Mouse (Mus musculus) liver, postnatal 0 days (tissue): ENCODE results near the gene Cavin1. TPM values are rescaled to one million over a fixed set of nuclear protein-coding genes. Genes with fewer than 3 reads are reported as not detected.

Source experiments
- ATAC-seq: fragments of 200-750 bp; cut with Nextera tagmentation; 2 replicates; pipeline ENCODE4 v1.8.0; 2017; ENCODE audit warnings: mild to moderate bottlenecking, moderate library complexity
- DNase-seq: peaks from one replicate; pipeline ENCODE4 v3.0.0-alpha.2; 2016
- H3K27ac ChIP-seq: fragments of 300-500 bp; sonication (generic); 2 replicates; pipeline ENCODE4 v1.5.1; 2014; ENCODE audit warnings: antibody characterized with exemption, moderate library complexity, mild to moderate bottlenecking, low read depth
- H3K27me3 ChIP-seq: fragments of 300-500 bp; sonication (generic); 2 replicates; pipeline ENCODE4 v1.6.1; 2014; ENCODE audit warnings: low read length, control low read depth, mixed read lengths; ENCODE audit not compliant: insufficient read depth
- H3K36me3 ChIP-seq: fragments of 300-500 bp; sonication (generic); replicated peaks from 2 replicates; pipeline ENCODE4 v1.6.1; 2014; ENCODE audit warnings: mild to moderate bottlenecking, control low read depth, low read length, moderate library complexity, mixed read lengths; ENCODE audit not compliant: insufficient read depth
- H3K4me1 ChIP-seq: fragments of 300-500 bp; sonication (generic); 2 replicates; pipeline ENCODE4 v1.6.1; 2014; ENCODE audit warnings: antibody characterized with exemption, mild to moderate bottlenecking, control low read depth; ENCODE audit not compliant: insufficient read depth
- H3K4me2 ChIP-seq: fragments of 300-500 bp; sonication (generic); 2 replicates; pipeline ENCODE4 v1.6.1; 2014; ENCODE audit warnings: low read depth, mild to moderate bottlenecking, low read length, moderate library complexity, mixed read lengths
- H3K4me3 ChIP-seq: fragments of 300-500 bp; sonication (generic); 2 replicates; pipeline ENCODE4 v1.5.1; 2014; ENCODE audit warnings: low read depth, low read length
- H3K9ac ChIP-seq: fragments of 300-500 bp; sonication (generic); replicated peaks from 2 replicates; pipeline ENCODE4 v1.6.1; 2014; ENCODE audit warnings: mild to moderate bottlenecking, moderate library complexity
- H3K9me3 ChIP-seq: fragments of 300-500 bp; sonication (generic); 2 replicates; pipeline ENCODE4 v1.6.1; 2016; ENCODE audit warnings: mild to moderate bottlenecking, control low read depth, low read length, mixed read lengths
- CTCF ChIP-seq: sonication (generic); IDR thresholded peaks from 2 replicates; pipeline ENCODE4 v1.5.1; 2016; ENCODE audit warnings: antibody characterized with exemption, low read depth
- EP300 ChIP-seq: IDR thresholded peaks from 2 replicates; pipeline ENCODE4 v1.6.1; 2016; ENCODE audit warnings: antibody characterized with exemption, low read depth, mild to moderate bottlenecking
- WGBS: fragments of 180-500 bp; shearing (Covaris S2); extraction: QIAGEN DNeasy Blood & Tissue Kit; methylation state at CpG from one replicate; pipeline ENCODE4 v1.1.7; 2014; ENCODE audit not compliant: insufficient replicate concordance; 5-methylcytosine and 5-hydroxymethylcytosine counted together
- polyA plus RNA-seq: library from polyadenylated mRNA; unstranded; fragments of >200 nt; fragmentation: Nextera tagmentation; extraction: Ambion mirVana; gene quantifications from 2 replicates; pipeline ENCODE4 v1.2.1, GENCODE M21; 2015

Gene Cavin1
- polyA plus RNA-seq, 1 experiment from 2014 or later, result 28.5 TPM

DNA sequence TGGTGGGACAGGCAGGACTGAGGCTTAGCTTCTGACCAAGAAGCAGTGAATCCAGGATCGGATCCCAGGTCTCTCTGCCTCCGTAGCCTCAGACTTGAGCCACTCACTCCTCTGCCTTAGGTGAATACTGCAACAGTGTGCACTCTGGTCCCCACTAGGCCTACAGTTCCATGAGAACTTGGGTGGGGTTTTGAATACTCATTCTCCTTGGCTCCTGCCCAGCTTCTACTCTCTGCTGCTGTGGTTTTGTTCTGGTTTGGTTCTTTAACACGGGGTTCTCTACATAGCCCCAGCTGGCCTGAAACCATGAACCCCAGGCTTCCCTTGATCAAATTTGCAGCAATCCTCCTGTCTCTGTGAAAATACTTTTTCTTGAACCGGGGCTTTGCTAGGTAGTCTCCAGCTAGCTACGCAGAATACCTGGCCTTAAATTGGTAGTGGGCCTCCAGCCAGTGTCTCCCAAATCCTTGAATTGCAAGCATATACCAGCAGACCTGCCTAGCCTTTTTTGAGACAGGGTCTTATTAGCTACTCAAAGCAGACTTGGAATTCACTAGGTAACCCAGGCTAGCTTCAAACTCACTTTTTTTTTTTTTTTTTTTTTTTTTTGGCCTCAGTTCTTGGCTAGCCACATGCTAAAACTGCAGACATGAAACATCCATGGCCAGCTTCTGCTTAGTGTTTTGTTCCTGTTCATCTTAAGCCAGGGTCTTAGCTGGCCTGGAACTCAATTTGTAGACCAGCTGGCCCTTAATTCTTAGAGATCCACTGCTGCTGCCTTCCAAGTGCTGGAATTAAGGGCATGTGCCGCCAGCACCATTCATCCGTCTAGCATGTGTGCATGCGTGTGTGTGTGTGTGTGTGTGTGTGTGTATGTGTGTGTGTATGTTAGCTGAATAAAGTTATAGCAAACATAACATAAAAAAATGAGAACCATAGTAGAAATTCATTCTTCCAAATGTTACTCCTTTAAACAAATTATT, 35.0 kb downstream of the Cavin1 start:
- Histone ChIP-seq H3K36me3 (no peaks in the 10 kb centered on the region; the same call in 1 of the 2 replicates), H3K27me3 (no peaks in the 10 kb centered on the region), H3K4me1 (peaks cover 52% of the 10 kb centered on the region), H3K4me3 (no peak overlapping the region), H3K4me2 (no peak overlapping the region; the same call in none of the 2 replicates), H3K27ac (no peak overlapping the region; the same call in 1 of the 2 replicates), H3K9ac (peak overlapping the region; percentile 27; the same call in 1 of the 2 replicates), H3K9me3 (no peaks in the 10 kb centered on the region)
- ATAC-seq (no peak), DNase-seq (peak; percentile 35)
- 74% methylated on average over 8 of the region's 8 CpGs for WGBS
- TF ChIP-seq EP300, result no peak
- no peak for TF ChIP-seq CTCF

DNA sequence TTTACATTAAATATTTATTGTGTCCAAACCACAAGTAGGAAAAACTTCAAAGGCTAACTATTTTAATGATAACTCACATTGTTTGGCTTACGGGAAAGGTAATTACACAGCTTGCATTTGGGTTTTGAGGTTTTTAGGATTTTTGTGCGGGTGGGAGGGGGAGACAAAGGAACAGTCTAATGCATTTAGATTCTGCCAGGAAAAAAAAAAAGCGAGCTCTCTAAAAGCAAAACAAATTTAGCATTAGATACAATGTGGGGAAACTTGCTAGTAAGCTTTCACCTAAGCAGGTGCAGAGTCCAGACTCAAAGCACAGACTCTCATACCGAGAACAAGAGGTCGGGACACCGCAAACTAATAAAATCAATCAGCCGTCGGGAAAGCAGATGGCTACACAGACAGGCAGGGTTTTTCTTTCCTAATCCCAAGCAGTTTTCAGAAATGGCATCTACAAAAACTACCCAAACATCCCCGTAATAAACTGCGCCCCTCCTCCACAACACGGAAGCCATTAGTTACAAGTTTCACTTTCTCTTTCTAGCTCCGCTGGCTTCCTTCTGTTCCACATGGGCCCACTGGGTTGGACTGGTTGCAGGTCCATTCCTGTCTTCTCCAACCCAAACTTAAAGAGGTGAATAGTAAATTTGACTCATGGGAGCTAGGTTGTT, 39.3 kb downstream of the Cavin1 start:
- Histone ChIP-seq H3K9me3 (no peaks in the 10 kb centered on the region), H3K9ac (peak overlapping the region; percentile 47), H3K27me3 (no peaks in the 10 kb centered on the region), H3K4me2 (peak overlapping the region; percentile 65), H3K27ac (peak overlapping the region; percentile 45), H3K4me1 (peaks cover 45% of the 10 kb centered on the region), H3K4me3 (peak overlapping the region; percentile 56), H3K36me3 (no peaks in the 10 kb centered on the region; the same call in 1 of the 2 replicates)
- 24% methylated on average over 12 of the region's 12 CpGs for WGBS
- DNase-seq, result peak; percentile 57
- ATAC-seq, result peak; percentile 72
- TF ChIP-seq EP300 (no peak), CTCF (no peak)

DNA sequence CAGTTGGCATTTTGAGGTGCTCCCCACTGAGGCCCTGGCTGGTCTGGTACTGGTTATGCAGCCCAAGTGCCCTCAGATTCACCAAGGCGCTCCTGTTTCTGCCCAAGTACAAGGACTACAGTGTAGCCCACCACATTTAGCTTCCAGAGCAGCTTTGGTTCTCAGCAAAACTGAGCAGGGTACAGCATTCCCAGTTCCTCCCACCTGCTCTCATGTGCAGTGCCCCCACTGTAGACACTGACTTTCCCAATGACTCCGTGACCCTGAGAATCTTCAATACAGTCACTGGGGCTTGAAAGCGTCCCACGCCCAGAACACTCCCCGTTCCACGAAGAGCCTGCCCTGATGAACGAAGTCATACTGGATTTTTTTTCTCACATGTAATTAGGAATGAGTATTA, 40.1 kb downstream of the Cavin1 start:
- no peak overlapping the region; the same call in 1 of the 2 replicates for H3K9ac ChIP-seq

DNA sequence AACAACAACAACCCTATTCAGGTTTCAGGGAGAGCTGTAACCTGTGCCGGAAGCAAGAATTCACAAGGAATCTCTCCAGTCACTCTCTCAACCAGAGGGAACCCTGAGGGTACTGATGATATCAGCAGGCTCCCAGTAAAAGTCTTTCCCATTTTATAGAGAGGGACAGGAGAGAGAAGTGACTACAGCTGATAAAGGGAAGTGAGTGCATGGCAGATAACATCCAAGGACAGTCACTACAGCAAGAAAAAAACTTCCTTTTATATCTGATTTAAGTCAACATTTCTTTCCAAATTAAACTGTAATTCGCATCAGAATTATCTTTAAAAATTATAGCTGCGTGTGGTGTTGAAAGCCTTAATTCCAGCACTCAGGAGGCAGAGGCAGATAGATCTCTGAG, 43.3 kb downstream of the Cavin1 start:
- peak overlapping the region; percentile 22; the same call in 1 of the 2 replicates for H3K27ac ChIP-seq
- H3K4me2 ChIP-seq, result no peak overlapping the region
- DNase-seq (no peak), ATAC-seq (no peak)
- TF ChIP-seq CTCF (no peak), EP300 (no peak)
- 70% methylated on average over 3 of the region's 3 CpGs for WGBS
- peaks cover 15% of the 10 kb centered on the region for H3K4me1 ChIP-seq
- H3K27me3 ChIP-seq, result no peaks in the 10 kb centered on the region
- H3K9ac ChIP-seq, result no peak overlapping the region
- no peak overlapping the region for H3K4me3 ChIP-seq
- peaks cover 6% of the 10 kb centered on the region for H3K36me3 ChIP-seq
- H3K9me3 ChIP-seq, result no peaks in the 10 kb centered on the region

More for the DNA sequence above, 40.1 kb downstream of the Cavin1 start:
- Histone ChIP-seq H3K27ac (peak overlapping the region; percentile 45), H3K9me3 (no peaks in the 10 kb centered on the region), H3K4me1 (peaks cover 38% of the 10 kb centered on the region), H3K36me3 (peaks cover 4% of the 10 kb centered on the region), H3K27me3 (no peaks in the 10 kb centered on the region), H3K4me3 (0 out of 2 replicates have a peak overlapping the region, but pooled peaks have one; percentile 56), H3K4me2 (peak overlapping the region; percentile 65)
- DNase-seq (no peak), ATAC-seq (no peak)
- 72% methylated on average over 7 of the region's 7 CpGs for WGBS
- TF ChIP-seq CTCF, result no peak
- no peak for TF ChIP-seq EP300

DNA sequence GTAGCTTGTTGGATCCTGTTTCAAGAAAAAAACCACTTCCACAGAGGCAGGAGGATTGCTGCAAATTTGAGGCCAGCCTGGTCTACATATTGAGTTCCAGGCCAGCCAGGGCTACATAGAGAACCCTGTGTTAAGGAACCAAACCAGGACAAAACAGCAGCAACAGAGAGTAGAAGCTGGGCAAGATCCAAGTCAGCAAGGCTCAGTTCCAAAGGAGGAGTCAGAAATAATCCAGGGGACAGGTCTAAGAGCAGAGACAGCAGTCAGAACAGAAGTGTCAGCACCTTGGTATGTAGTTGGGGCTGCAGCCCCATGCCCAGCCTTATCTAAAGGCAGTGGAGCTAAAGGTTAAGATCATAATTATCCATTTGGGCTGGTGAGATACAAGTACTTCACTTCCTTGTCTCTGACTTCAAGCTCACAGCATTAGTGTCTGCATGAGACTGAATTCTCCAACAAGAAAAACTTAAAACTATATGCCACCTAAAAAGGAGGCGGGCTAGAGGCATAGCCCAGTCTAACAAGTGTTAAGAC, 46.2 kb downstream of the Cavin1 start:
- no peak overlapping the region for H3K4me2 ChIP-seq
- H3K36me3 ChIP-seq, result peaks cover 10% of the 10 kb centered on the region; the same call in 1 of the 2 replicates
- ATAC-seq (no peak), DNase-seq (no peak)
- no peaks in the 10 kb centered on the region for H3K9me3 ChIP-seq
- TF ChIP-seq CTCF (no peak), EP300 (no peak)
- no peak overlapping the region for H3K9ac ChIP-seq
- 68% methylated on average over 1 of the region's 1 CpGs for WGBS
- H3K27ac ChIP-seq, result no peak overlapping the region
- no peak overlapping the region for H3K4me3 ChIP-seq
- peaks cover 20% of the 10 kb centered on the region for H3K4me1 ChIP-seq
- H3K27me3 ChIP-seq, result no peaks in the 10 kb centered on the region
